Comparison of ENCODE assay signal across 13 mouse cellular contexts in the genomic region with DNA sequence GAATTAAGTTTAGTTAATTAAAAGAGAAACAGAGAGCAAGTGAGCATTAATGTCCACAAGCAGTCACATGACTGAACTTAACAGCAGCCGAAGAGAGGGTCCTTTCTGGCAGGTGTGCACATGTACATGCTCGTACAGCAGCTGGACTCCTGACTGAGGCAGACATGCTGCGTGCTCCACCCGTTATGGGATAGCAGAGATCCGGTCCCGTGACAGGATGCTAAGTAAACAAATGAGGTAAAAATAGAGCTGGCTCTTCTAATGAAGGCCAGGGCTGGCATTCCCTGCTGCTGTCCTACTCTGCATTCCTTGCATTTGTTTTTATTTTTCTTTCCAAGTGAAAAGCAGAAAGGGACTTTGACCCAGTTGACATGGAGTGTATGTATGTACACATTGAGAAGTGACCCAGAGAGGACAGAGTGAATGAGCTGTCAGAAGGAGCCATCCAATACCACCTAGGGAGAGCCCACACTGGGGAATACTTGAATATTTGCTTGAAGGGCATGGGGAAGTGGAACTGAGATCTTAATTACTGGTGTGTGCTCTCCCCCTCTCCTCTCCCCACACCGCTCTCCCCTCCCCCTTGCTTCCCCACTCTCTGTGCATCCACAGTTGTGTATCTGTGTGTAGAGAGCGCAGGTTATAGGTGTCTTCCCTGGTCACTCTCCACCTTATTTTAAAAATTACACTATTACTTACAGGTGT. TPM values are rescaled to one million over a fixed set of nuclear protein-coding genes. Genes with fewer than 3 reads are reported as not detected.
DNase-seq lines count a peak whose midpoint lies in the region; ATAC-seq and TF ChIP-seq lines count a peak whose summit lies in the region.
"Had no signal": no experiment of that assay in that cellular context is flagged by ENCODE, and none has a peak within 500 bp of the region (broad histone marks: within the 10 kb centered on the region; RNA-seq: fewer than 3 reads in every experiment).

No protein-coding gene starts in this region.

- DNase-seq in gastrocnemius, adult 2 months = no peak
- DNase-seq in gastrocnemius, postnatal 36 days = no peak
- DNase-seq in spleen, adult 2 months (ENCODE audit: low read depth in 1 of 2, low spot score in 2 of 2) = peak; percentile 22 to 28
- no peak for DNase-seq in spleen, adult 12 weeks (ENCODE audit: low spot score)
- peak; percentile 79 for DNase-seq in lung, embryonic 14.5 days
- no peak for DNase-seq in layer of hippocampus, postnatal 36 days
- no peak for DNase-seq in left cerebral cortex, postnatal 10 days (ENCODE audit: extremely low spot score in 1 of 2, low spot score in 2 of 2)
- DNase-seq: kidney, adult 8-10 months; spleen, adult 18-20 months had no signal

- H3K36me3 ChIP-seq in spleen, adult 2 months (ENCODE audit: control insufficient read depth, insufficient read depth, low read length) = no peaks in the 10 kb centered on the region
- H3K36me3 ChIP-seq in lung, embryonic 14.5 days (ENCODE audit: insufficient read depth) = no peaks in the 10 kb centered on the region
- H3K36me3 ChIP-seq in stomach, embryonic 16.5 days (ENCODE audit: control insufficient read depth, insufficient read depth, low read length) = no peaks in the 10 kb centered on the region
- H3K36me3 ChIP-seq: heart, embryonic 13.5 days; midbrain, embryonic 10.5 days had no signal

- TF ChIP-seq POLR2A in spleen, adult 2 months (IDR thresholded peaks at IDR 0.05; ENCODE audit: low read depth, low read length) = no peak

- H3K27me3 ChIP-seq in spleen, adult 2 months (ENCODE audit: control insufficient read depth, insufficient read depth, low read length) = no peaks in the 10 kb centered on the region
- H3K27me3 ChIP-seq in lung, embryonic 14.5 days (ENCODE audit: insufficient read depth, low read length) = no peaks in the 10 kb centered on the region
- no peaks in the 10 kb centered on the region for H3K27me3 ChIP-seq in stomach, embryonic 16.5 days (ENCODE audit: control insufficient read depth, insufficient read depth, low read length)
- H3K27me3 ChIP-seq: heart, embryonic 13.5 days had no signal

- intact Hi-C loops in gastrocnemius, adult 2 months (cut with DNase I) = no loop called here
- intact Hi-C loops in gastrocnemius, postnatal 36 days (cut with DNase I) = no loop called here
- intact Hi-C loops in left cerebral cortex, postnatal 10 days (cut with DNase I) = no loop called here

- 58% methylated on average over 8 of the region's 8 CpGs for WGBS in spleen, adult 2 months
- 35% methylated on average over 8 of the region's 8 CpGs for WGBS in lung, embryonic 14.5 days
- 34% methylated on average over 8 of the region's 8 CpGs for WGBS in stomach, embryonic 16.5 days

- no peak overlapping the region for H3K9ac ChIP-seq in lung, embryonic 14.5 days
- H3K9ac ChIP-seq in stomach, embryonic 16.5 days (ENCODE audit: low read length) = 0 out of 2 replicates have a peak overlapping the region, but pooled peaks have one; percentile 8
- H3K9ac ChIP-seq: heart, embryonic 13.5 days had no signal

- H3K4me1 ChIP-seq in spleen, adult 2 months (ENCODE audit: control insufficient read depth, insufficient read depth, insufficient read length) = peaks cover 12% of the 10 kb centered on the region; the same call in 1 of the 2 replicates
- 0 out of 2 replicates have a peak, but pooled peaks cover 2% of the 10 kb centered on the region for H3K4me1 ChIP-seq in lung, embryonic 14.5 days (ENCODE audit: insufficient read depth)
- peaks cover 4% of the 10 kb centered on the region for H3K4me1 ChIP-seq in stomach, embryonic 16.5 days (ENCODE audit: control insufficient read depth, insufficient read depth, low read length)

- TF ChIP-seq CTCF in gastrocnemius, adult 2 months (IDR thresholded peaks at IDR 0.05) = no peak
- TF ChIP-seq CTCF in spleen, adult 2 months (IDR thresholded peaks at IDR 0.05; ENCODE audit: extremely low read depth, insufficient read depth, insufficient read length, insufficient replicate concordance) = no peak
- TF ChIP-seq CTCF in lung, embryonic 14.5 days (IDR thresholded peaks at IDR 0.05; ENCODE audit: low read depth) = no peak

- no peaks in the 10 kb centered on the region for H3K9me3 ChIP-seq in lung, embryonic 14.5 days (ENCODE audit: low read depth, low read length)
- H3K9me3 ChIP-seq in stomach, embryonic 16.5 days (replicated peaks; ENCODE audit: control insufficient read depth, low read length) = no peaks in the 10 kb centered on the region
- H3K9me3 ChIP-seq: heart, embryonic 13.5 days had no signal

- ATAC-seq in lung, embryonic 14.5 days (ENCODE audit: insufficient read depth) = peak; percentile 73
- ATAC-seq in stomach, embryonic 16.5 days (ENCODE audit: insufficient read depth, low FRiP score) = peak; percentile 82

- H3K27ac ChIP-seq in gastrocnemius, adult 2 months = peak overlapping the region; percentile 16; the same call in 1 of the 2 replicates
- H3K27ac ChIP-seq in spleen, adult 2 months (ENCODE audit: insufficient read depth, low read length) = peak overlapping the region; percentile 19
- H3K27ac ChIP-seq in lung, embryonic 14.5 days (ENCODE audit: low read depth) = no peak overlapping the region
- no peak overlapping the region for H3K27ac ChIP-seq in stomach, embryonic 16.5 days (ENCODE audit: low read length)
- H3K27ac ChIP-seq: heart, embryonic 13.5 days; midbrain, embryonic 10.5 days had no signal

- H3K4me2 ChIP-seq in lung, embryonic 14.5 days = no peak overlapping the region
- no peak overlapping the region for H3K4me2 ChIP-seq in stomach, embryonic 16.5 days (ENCODE audit: low read depth, low read length)
- H3K4me2 ChIP-seq: heart, embryonic 13.5 days had no signal

- no peak overlapping the region for H3K4me3 ChIP-seq in gastrocnemius, adult 2 months
- no peak overlapping the region for H3K4me3 ChIP-seq in spleen, adult 2 months (ENCODE audit: extremely low read depth, insufficient read depth, insufficient read length)
- H3K4me3 ChIP-seq in lung, embryonic 14.5 days (ENCODE audit: low read depth, low read length) = no peak overlapping the region
- H3K4me3 ChIP-seq in stomach, embryonic 16.5 days (replicated peaks; ENCODE audit: low read length) = no peak overlapping the region
- H3K4me3 ChIP-seq: heart, embryonic 13.5 days; midbrain, embryonic 10.5 days had no signal

RNA-seq across cellular contexts. Expression of a gene that starts 22.7 kb away (rescaled TPM):
- not detected for total RNA-seq in gastrocnemius, adult 2 months (2021)
- not detected for total RNA-seq in gastrocnemius, postnatal 36 days (2021)
- 0.90 and 2.9 TPM in 2 replicates for polyA plus RNA-seq in spleen, adult 2 months (2012; rRNA removed)
- polyA plus RNA-seq in lung, embryonic 14.5 days (2014; fragmentation: Nextera tagmentation; extraction: Ambion mirVana) = 0.53 and 0.69 TPM in 2 replicates
- polyA plus RNA-seq in stomach, embryonic 16.5 days (2015; fragmentation: Nextera tagmentation; extraction: Ambion mirVana) = 0.44 and 0.61 TPM in 2 replicates
- total RNA-seq in layer of hippocampus, postnatal 36 days (2021) = not detected
- total RNA-seq in left cerebral cortex, postnatal 10 days (2021) = not detected
- polyA plus RNA-seq: C2C12 had no signal

Comparison
In these comparisons a context has a peak if more than half of its experiments do, and no peak if none do; other contexts are left out.
1. DNase-seq: peak in spleen, adult 2 months (2 of 2) and lung, embryonic 14.5 days (single experiment); none in gastrocnemius, adult 2 months (single experiment), gastrocnemius, postnatal 36 days (0 of 2), spleen, adult 12 weeks (single experiment), layer of hippocampus, postnatal 36 days (0 of 2) and left cerebral cortex, postnatal 10 days (0 of 2).
2. H3K27ac ChIP-seq: peak in gastrocnemius, adult 2 months (single experiment) and spleen, adult 2 months (single experiment); none in lung, embryonic 14.5 days (single experiment) and stomach, embryonic 16.5 days (single experiment).